Mouse (Mus musculus): ENCODE data around the gene Midn. TPM values are rescaled to one million over a fixed set of nuclear protein-coding genes. Genes with fewer than 3 reads are reported as not detected.
A peak's percentile ranks its signal among the peaks of the same experiment; 100 is the strongest.

Gene Midn
- polyA plus RNA-seq, 1 experiment from 2014 or later = 78.2 TPM

GRCm38 (mm10) chr10:80190491-80191051 is 42.5 kb downstream of the Midn start:
- H3K4me1 ChIP-seq (ENCODE audit: control insufficient read depth, insufficient read depth, low read length) = peaks cover 7% of the 10 kb centered on the region; the same call in 1 of the 2 replicates
- ATAC-seq (ENCODE audit: insufficient read depth, low FRiP score, low TSS enrichment) (peak; percentile 58), DNase-seq (ENCODE audit: low spot score) (peak; percentile 79)
- H3K27me3 ChIP-seq (ENCODE audit: control insufficient read depth, insufficient read depth, low read length) = peaks cover 25% of the 10 kb centered on the region
- peaks cover 2% of the 10 kb centered on the region; the same call in 1 of the 2 replicates for H3K36me3 ChIP-seq (ENCODE audit: control insufficient read depth, insufficient read depth, low read length)
- peak overlapping the region; percentile 70 for H3K9ac ChIP-seq (ENCODE audit: low read length)
- peak overlapping the region; percentile 41 for H3K4me3 ChIP-seq (ENCODE audit: low read depth, low read length)
- no peaks in the 10 kb centered on the region for H3K9me3 ChIP-seq (ENCODE audit: control insufficient read depth, low read length)
- WGBS = under 1% methylated on average over 45 of the region's 48 CpGs
- H3K4me2 ChIP-seq (ENCODE audit: low read depth) = peak overlapping the region; percentile 60
- H3K27ac ChIP-seq (ENCODE audit: low read depth, low read length) = peak overlapping the region; percentile 69

GRCm38 (mm10) chr10:80193976-80194375 is 45.9 kb downstream of the Midn start:
- H3K27me3 ChIP-seq (ENCODE audit: control insufficient read depth, insufficient read depth, low read length) = peaks cover 16% of the 10 kb centered on the region; the same call in 1 of the 2 replicates
- WGBS = 78% methylated on average over 6 of the region's 6 CpGs
- DNase-seq (ENCODE audit: low spot score) = no peak
- no peak overlapping the region; the same call in 1 of the 2 replicates for H3K9ac ChIP-seq (ENCODE audit: low read length)
- peaks cover 7% of the 10 kb centered on the region; the same call in 1 of the 2 replicates for H3K4me1 ChIP-seq (ENCODE audit: control insufficient read depth, insufficient read depth, low read length)
- H3K27ac ChIP-seq (ENCODE audit: low read depth, low read length) = no peak overlapping the region
- H3K4me2 ChIP-seq (ENCODE audit: low read depth) = no peak overlapping the region
- H3K36me3 ChIP-seq (ENCODE audit: control insufficient read depth, insufficient read depth, low read length) = 0 out of 2 replicates have a peak, but pooled peaks cover 1% of the 10 kb centered on the region
- no peak for ATAC-seq (ENCODE audit: insufficient read depth, low FRiP score, low TSS enrichment)
- H3K9me3 ChIP-seq (ENCODE audit: control insufficient read depth, low read length) = no peaks in the 10 kb centered on the region
- H3K4me3 ChIP-seq (ENCODE audit: low read depth, low read length) = no peak overlapping the region

GRCm38 (mm10) chr10:80194441-80194840 is 46.4 kb downstream of the Midn start:
- 61% methylated on average over 8 of the region's 8 CpGs for WGBS

GRCm38 (mm10) chr10:80196167-80196566 is 48.1 kb downstream of the Midn start:
- H3K9me3 ChIP-seq (ENCODE audit: control insufficient read depth, low read length) = no peaks in the 10 kb centered on the region
- no peak overlapping the region for H3K27ac ChIP-seq (ENCODE audit: low read depth, low read length)
- ATAC-seq (ENCODE audit: insufficient read depth, low FRiP score, low TSS enrichment) (no peak), DNase-seq (ENCODE audit: low spot score) (no peak)
- WGBS = 87% methylated on average over 1 of the region's 1 CpGs
- no peak overlapping the region for H3K9ac ChIP-seq (ENCODE audit: low read length)
- no peaks in the 10 kb centered on the region for H3K36me3 ChIP-seq (ENCODE audit: control insufficient read depth, insufficient read depth, low read length)
- no peaks in the 10 kb centered on the region; the same call in 1 of the 2 replicates for H3K4me1 ChIP-seq (ENCODE audit: control insufficient read depth, insufficient read depth, low read length)
- no peak overlapping the region for H3K4me2 ChIP-seq (ENCODE audit: low read depth)
- H3K27me3 ChIP-seq (ENCODE audit: control insufficient read depth, insufficient read depth, low read length) = 0 out of 2 replicates have a peak, but pooled peaks cover 5% of the 10 kb centered on the region
- no peak overlapping the region for H3K4me3 ChIP-seq (ENCODE audit: low read depth, low read length)

More at GRCm38 (mm10) chr10:80194441-80194840, 46.4 kb downstream of the Midn start:
- H3K4me1 ChIP-seq (ENCODE audit: control insufficient read depth, insufficient read depth, low read length) = peaks cover 7% of the 10 kb centered on the region; the same call in 1 of the 2 replicates
- peak overlapping the region; percentile 26; the same call in 1 of the 2 replicates for H3K9ac ChIP-seq (ENCODE audit: low read length)
- DNase-seq (ENCODE audit: low spot score) (no peak), ATAC-seq (ENCODE audit: insufficient read depth, low FRiP score, low TSS enrichment) (no peak)
- peaks cover 13% of the 10 kb centered on the region; the same call in 1 of the 2 replicates for H3K27me3 ChIP-seq (ENCODE audit: control insufficient read depth, insufficient read depth, low read length)
- H3K4me2 ChIP-seq (ENCODE audit: low read depth) = no peak overlapping the region
- no peak overlapping the region for H3K4me3 ChIP-seq (ENCODE audit: low read depth, low read length)
- H3K36me3 ChIP-seq (ENCODE audit: control insufficient read depth, insufficient read depth, low read length) = no peaks in the 10 kb centered on the region
- no peaks in the 10 kb centered on the region for H3K9me3 ChIP-seq (ENCODE audit: control insufficient read depth, low read length)
- no peak overlapping the region for H3K27ac ChIP-seq (ENCODE audit: low read depth, low read length)

GRCm38 (mm10) chr10:80196778-80197581 is 48.9 kb downstream of the Midn start:
- Histone ChIP-seq H3K4me1 (ENCODE audit: control insufficient read depth, insufficient read depth, low read length) (no peaks in the 10 kb centered on the region; the same call in 1 of the 2 replicates), H3K27me3 (ENCODE audit: control insufficient read depth, insufficient read depth, low read length) (0 out of 2 replicates have a peak, but pooled peaks cover 4% of the 10 kb centered on the region), H3K9ac (ENCODE audit: low read length) (0 out of 2 replicates have a peak overlapping the region, but pooled peaks have one; percentile 4), H3K4me2 (ENCODE audit: low read depth) (no peak overlapping the region), H3K27ac (ENCODE audit: low read depth, low read length) (no peak overlapping the region), H3K9me3 (ENCODE audit: control insufficient read depth, low read length) (no peaks in the 10 kb centered on the region), H3K4me3 (ENCODE audit: low read depth, low read length) (no peak overlapping the region), H3K36me3 (ENCODE audit: control insufficient read depth, insufficient read depth, low read length) (no peaks in the 10 kb centered on the region)
- ATAC-seq (ENCODE audit: insufficient read depth, low FRiP score, low TSS enrichment) (no peak), DNase-seq (ENCODE audit: low spot score) (no peak)
- 71% methylated on average over 33 of the region's 33 CpGs for WGBS

GRCm38 (mm10) chr10:80199440-80200008 is 51.5 kb downstream of the Midn start:
- WGBS = 51% methylated on average over 3 of the region's 3 CpGs
- Histone ChIP-seq H3K4me3 (ENCODE audit: low read depth, low read length) (no peak overlapping the region), H3K9me3 (ENCODE audit: control insufficient read depth, low read length) (no peaks in the 10 kb centered on the region), H3K27me3 (ENCODE audit: control insufficient read depth, insufficient read depth, low read length) (no peaks in the 10 kb centered on the region), H3K27ac (ENCODE audit: low read depth, low read length) (no peak overlapping the region), H3K9ac (ENCODE audit: low read length) (no peak overlapping the region; the same call in 1 of the 2 replicates), H3K4me1 (ENCODE audit: control insufficient read depth, insufficient read depth, low read length) (peaks cover 5% of the 10 kb centered on the region; the same call in 1 of the 2 replicates), H3K36me3 (ENCODE audit: control insufficient read depth, insufficient read depth, low read length) (no peaks in the 10 kb centered on the region), H3K4me2 (ENCODE audit: low read depth) (no peak overlapping the region)
- ATAC-seq (ENCODE audit: insufficient read depth, low FRiP score, low TSS enrichment) (peak; percentile 78; the same call in 1 of the 2 replicates), DNase-seq (ENCODE audit: low spot score) (peak; percentile 84)

GRCm38 (mm10) chr10:80200485-80200884 is 52.4 kb downstream of the Midn start:
- H3K9me3 ChIP-seq (ENCODE audit: control insufficient read depth, low read length) = no peaks in the 10 kb centered on the region
- peaks cover 5% of the 10 kb centered on the region; the same call in 1 of the 2 replicates for H3K4me1 ChIP-seq (ENCODE audit: control insufficient read depth, insufficient read depth, low read length)
- no peaks in the 10 kb centered on the region for H3K36me3 ChIP-seq (ENCODE audit: control insufficient read depth, insufficient read depth, low read length)
- no peak overlapping the region for H3K4me3 ChIP-seq (ENCODE audit: low read depth, low read length)
- WGBS = 82% methylated on average over 6 of the region's 6 CpGs
- DNase-seq (ENCODE audit: low spot score) (no peak), ATAC-seq (ENCODE audit: insufficient read depth, low FRiP score, low TSS enrichment) (no peak)
- H3K27me3 ChIP-seq (ENCODE audit: control insufficient read depth, insufficient read depth, low read length) = no peaks in the 10 kb centered on the region
- no peak overlapping the region for H3K27ac ChIP-seq (ENCODE audit: low read depth, low read length)
- H3K4me2 ChIP-seq (ENCODE audit: low read depth) = no peak overlapping the region
- no peak overlapping the region for H3K9ac ChIP-seq (ENCODE audit: low read length)

GRCm38 (mm10) chr10:80204055-80204454 is 56.0 kb downstream of the Midn start:
- no peaks in the 10 kb centered on the region for H3K9me3 ChIP-seq (ENCODE audit: control insufficient read depth, low read length)
- H3K27ac ChIP-seq (ENCODE audit: low read depth, low read length) = no peak overlapping the region
- H3K4me3 ChIP-seq (ENCODE audit: low read depth, low read length) = no peak overlapping the region
- no peaks in the 10 kb centered on the region for H3K27me3 ChIP-seq (ENCODE audit: control insufficient read depth, insufficient read depth, low read length)
- H3K36me3 ChIP-seq (ENCODE audit: control insufficient read depth, insufficient read depth, low read length) = no peaks in the 10 kb centered on the region
- DNase-seq (ENCODE audit: low spot score) = no peak
- 31% methylated on average over 7 of the region's 7 CpGs for WGBS
- no peak for ATAC-seq (ENCODE audit: insufficient read depth, low FRiP score, low TSS enrichment)
- peaks cover 8% of the 10 kb centered on the region for H3K4me1 ChIP-seq (ENCODE audit: control insufficient read depth, insufficient read depth, low read length)
- no peak overlapping the region for H3K4me2 ChIP-seq (ENCODE audit: low read depth)
- H3K9ac ChIP-seq (ENCODE audit: low read length) = peak overlapping the region; percentile 4; the same call in 1 of the 2 replicates

Data from neural tube, embryonic 11.5 days (tissue).